Comparison of ENCODE assay signal across 8 mouse cellular contexts in the genomic region with DNA sequence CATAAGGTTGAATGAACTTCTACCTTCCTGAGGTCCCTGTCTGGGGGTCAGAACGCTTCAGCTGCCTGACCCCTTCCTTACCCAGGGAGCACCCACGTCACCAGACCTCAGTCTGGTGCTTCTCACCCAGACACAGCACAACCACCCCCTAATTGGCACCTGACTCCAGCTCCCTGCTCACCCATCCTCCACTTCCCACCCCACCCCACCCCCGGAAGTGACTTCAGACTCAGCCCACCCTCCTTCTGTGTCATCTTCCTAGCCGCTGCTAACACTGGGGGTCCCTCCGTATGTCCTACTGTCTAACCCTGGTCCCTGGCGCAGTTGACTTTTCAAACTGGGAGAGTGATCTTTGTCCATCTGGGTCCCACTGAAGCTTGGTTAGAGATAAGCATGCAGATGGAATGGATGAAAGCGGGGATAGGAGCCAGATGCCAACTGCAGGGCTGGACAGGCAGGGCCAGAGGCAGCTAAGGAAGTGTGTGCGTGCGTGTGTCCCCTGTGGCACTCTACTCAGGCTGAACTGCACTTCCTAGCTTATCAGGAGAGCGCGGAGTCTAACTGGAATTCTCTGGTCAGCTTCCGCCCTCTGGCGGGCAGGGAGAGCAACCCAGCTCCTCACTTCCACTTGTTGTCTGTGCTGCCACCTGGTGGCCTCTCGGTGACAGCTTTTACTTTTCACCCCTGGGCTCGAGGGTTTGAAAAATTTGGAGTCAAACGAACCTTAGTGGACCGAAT. TPM values are rescaled to one million over a fixed set of nuclear protein-coding genes. Genes with fewer than 3 reads are reported as not detected.
DNase-seq lines count a peak whose midpoint lies in the region; ATAC-seq and TF ChIP-seq lines count a peak whose summit lies in the region.

No protein-coding gene starts in this region.

- H3K27me3 ChIP-seq in forebrain, embryonic 14.5 days (replicated peaks; ENCODE audit: control insufficient read depth, insufficient read depth, low read length): no peaks in the 10 kb centered on the region
- no peaks in the 10 kb centered on the region for H3K27me3 ChIP-seq in liver, embryonic 16.5 days (ENCODE audit: control insufficient read depth, insufficient read depth, low read depth, low read length)
- no peaks in the 10 kb centered on the region for H3K27me3 ChIP-seq in neural tube, embryonic 13.5 days

- no peaks in the 10 kb centered on the region for H3K36me3 ChIP-seq in ES-E14 (ENCODE audit: control insufficient read depth, insufficient read depth, low read length, poor library complexity, severe bottlenecking)
- H3K36me3 ChIP-seq in forebrain, embryonic 14.5 days (ENCODE audit: control insufficient read depth, insufficient read depth, low read length): no peaks in the 10 kb centered on the region
- H3K36me3 ChIP-seq in liver, embryonic 16.5 days (ENCODE audit: control insufficient read depth, insufficient read depth): no peaks in the 10 kb centered on the region
- H3K36me3 ChIP-seq in neural tube, embryonic 13.5 days: no peaks in the 10 kb centered on the region

- peak overlapping the region; percentile 47 to 48 for H3K4me3 ChIP-seq in ES-E14 (ENCODE audit: insufficient read depth in 1 of 2, low read depth in 1 of 2, low read length in 2 of 2, poor library complexity in 1 of 2, severe bottlenecking in 1 of 2)
- H3K4me3 ChIP-seq in forebrain, embryonic 14.5 days (ENCODE audit: low read depth, low read length): no peak overlapping the region
- H3K4me3 ChIP-seq in liver, embryonic 16.5 days (ENCODE audit: low read depth, low read length): peak overlapping the region; percentile 32
- H3K4me3 ChIP-seq in neural tube, embryonic 13.5 days: peak overlapping the region; percentile 17; the same call in 1 of the 2 replicates

- peak; percentile 96 for ATAC-seq in forebrain, embryonic 14.5 days
- peak; percentile 81 for ATAC-seq in liver, embryonic 16.5 days (ENCODE audit: low read depth)
- ATAC-seq in neural tube, embryonic 13.5 days (ENCODE audit: low read depth): peak; percentile 93

- 18% methylated on average over 17 of the region's 17 CpGs for WGBS in forebrain, embryonic 14.5 days
- WGBS in large intestine, adult 2 months: 15% methylated on average over 17 of the region's 17 CpGs
- WGBS in liver, embryonic 16.5 days (ENCODE audit: insufficient replicate concordance): 14% methylated on average over 17 of the region's 17 CpGs
- WGBS in neural tube, embryonic 13.5 days: 18% methylated on average over 17 of the region's 17 CpGs

- no peak overlapping the region for H3K27ac ChIP-seq in ES-E14 (ENCODE audit: insufficient read depth, low read depth, low read length, poor library complexity, severe bottlenecking)
- no peak overlapping the region for H3K27ac ChIP-seq in forebrain, embryonic 14.5 days (ENCODE audit: low read depth, low read length)
- H3K27ac ChIP-seq in liver, embryonic 16.5 days (ENCODE audit: low read length): no peak overlapping the region
- no peak overlapping the region for H3K27ac ChIP-seq in neural tube, embryonic 13.5 days (replicated peaks)

- H3K4me2 ChIP-seq in forebrain, embryonic 14.5 days (ENCODE audit: low read length): peak overlapping the region; percentile 20; the same call in 1 of the 2 replicates
- peak overlapping the region; percentile 53 for H3K4me2 ChIP-seq in liver, embryonic 16.5 days (ENCODE audit: low read depth, low read length)
- peak overlapping the region; percentile 48 for H3K4me2 ChIP-seq in neural tube, embryonic 13.5 days

- H3K4me1 ChIP-seq in ES-E14 (ENCODE audit: control insufficient read depth in 2 of 2, insufficient read depth in 2 of 2, low read length in 2 of 2, poor library complexity in 1 of 2): peaks cover 0 to 5% of the 10 kb centered on the region in 2 experiments; a peak in 1 of 4 replicates
- H3K4me1 ChIP-seq in forebrain, embryonic 14.5 days (ENCODE audit: control insufficient read depth, insufficient read depth, low read length): no peaks in the 10 kb centered on the region
- H3K4me1 ChIP-seq in liver, embryonic 16.5 days (ENCODE audit: control insufficient read depth, low read depth, low read length): peaks cover 5% of the 10 kb centered on the region
- peaks cover 4% of the 10 kb centered on the region for H3K4me1 ChIP-seq in neural tube, embryonic 13.5 days (replicated peaks)

- in situ Hi-C loops in ES-E14 (cut with MboI; ENCODE audit: low sequenced_read_pairs in 2 of 2, unreplicated experiment in 2 of 2): no loop called here

- H3K9ac ChIP-seq in ES-E14 (ENCODE audit: insufficient read depth, low read depth, low read length, poor library complexity, severe bottlenecking): peak overlapping the region; percentile 66
- no peak overlapping the region for H3K9ac ChIP-seq in forebrain, embryonic 14.5 days (ENCODE audit: low read length)
- H3K9ac ChIP-seq in liver, embryonic 16.5 days (ENCODE audit: low read depth, low read length): peak overlapping the region; percentile 28; the same call in 1 of the 2 replicates
- H3K9ac ChIP-seq in neural tube, embryonic 13.5 days: peak overlapping the region; percentile 59

- H3K9me3 ChIP-seq in ES-E14 (ENCODE audit: control insufficient read depth, insufficient read depth, low read depth, low read length): no peaks in the 10 kb centered on the region
- H3K9me3 ChIP-seq in forebrain, embryonic 14.5 days (replicated peaks; ENCODE audit: control insufficient read depth, low read length): no peaks in the 10 kb centered on the region
- H3K9me3 ChIP-seq in liver, embryonic 16.5 days (replicated peaks; ENCODE audit: control insufficient read depth, low read length): no peaks in the 10 kb centered on the region
- H3K9me3 ChIP-seq in neural tube, embryonic 13.5 days: no peaks in the 10 kb centered on the region

- peak; percentile 93 for DNase-seq in ES-E14 (ENCODE audit: low read depth, low spot score)
- DNase-seq in cerebellum, adult 11 months: peak; percentile 83
- DNase-seq in forebrain, embryonic 14.5 days (ENCODE audit: low spot score): peak; percentile 97
- peak; percentile 92 to 93 for DNase-seq in heart, postnatal 14 days
- peak; percentile 89 for DNase-seq in large intestine, adult 2 months (ENCODE audit: low read depth, low spot score)
- peak; percentile 84 for DNase-seq in telencephalon, adult 2 months (ENCODE audit: low read depth, low spot score)

- intact Hi-C loops in heart, postnatal 14 days (cut with DNase I): loop anchor here (1.0 kb wide), 1 partner anchor 55 kb away; no protein-coding TSS in a partner anchor

TF ChIP-seq in ES-E14, 5 proteins besides CTCF, POLR2A, EP300 and RAD21:
- TF ChIP-seq HCFC1 (IDR thresholded peaks at IDR 0.05; ENCODE audit: borderline replicate concordance, insufficient read depth, low read length) (peak; percentile 43; the same call in 1 of the 2 replicates), CHD2 (IDR thresholded peaks at IDR 0.05; ENCODE audit: low read depth, low read length) (no peak), ZC3H11A (IDR thresholded peaks at IDR 0.05; ENCODE audit: borderline replicate concordance, low read depth, low read length) (peak; percentile 94), ZNF384 (IDR thresholded peaks at IDR 0.05; ENCODE audit: low read depth, low read length) (no peak), MAFK (IDR thresholded peaks at IDR 0.05; ENCODE audit: insufficient read depth, low read depth, low read length) (no peak)
TF ChIP-seq in ES-E14: peak in this region for 2.

RNA-seq across cellular contexts. Expression of a gene that starts 31.3 kb away (rescaled TPM):
- 223 and 321 TPM in 2 replicates for total RNA-seq in ES-E14 (2012; rRNA removed)
- 16.4 and 16.6 TPM in 2 replicates for polyA plus RNA-seq in forebrain, embryonic 14.5 days (2014; fragmentation: Nextera tagmentation; extraction: Ambion mirVana)
- total RNA-seq in heart, postnatal 14 days (2021): 1 to 10 TPM; 2.5 to 3.8 TPM
- polyA plus RNA-seq in large intestine, adult 2 months (2012; rRNA removed): 169 and 212 TPM in 2 replicates
- 7.7 and 8.1 TPM in 2 replicates for polyA plus RNA-seq in liver, embryonic 16.5 days (2015; fragmentation: Nextera tagmentation; extraction: Ambion mirVana)
- 5.1 and 5.8 TPM in 2 replicates for polyA plus RNA-seq in neural tube, embryonic 13.5 days (2015; fragmentation: Nextera tagmentation; extraction: Ambion mirVana)

RNA-seq across cellular contexts. Expression of a gene that starts 37.5 kb away (rescaled TPM):
- 0.09 TPM in 1 of 2 replicates, not detected in the other for total RNA-seq in ES-E14 (2012; rRNA removed)
- not detected in 2 replicates for polyA plus RNA-seq in forebrain, embryonic 14.5 days (2014; fragmentation: Nextera tagmentation; extraction: Ambion mirVana)
- total RNA-seq in heart, postnatal 14 days (2021): not detected
- not detected in 2 replicates for polyA plus RNA-seq in large intestine, adult 2 months (2012; rRNA removed)
- not detected in 2 replicates for polyA plus RNA-seq in liver, embryonic 16.5 days (2015; fragmentation: Nextera tagmentation; extraction: Ambion mirVana)
- polyA plus RNA-seq in neural tube, embryonic 13.5 days (2015; fragmentation: Nextera tagmentation; extraction: Ambion mirVana): not detected in 2 replicates
